Mouse (Mus musculus): Measurements from ENCODE around the gene Tomm7. TPM values are rescaled to one million over a fixed set of nuclear protein-coding genes. Genes with fewer than 3 reads are reported as not detected.
A peak's percentile ranks its signal among the peaks of the same experiment; 100 is the strongest.
"Not testable (repeated sequence)": the region's sequence is repeated elsewhere in the genome, so short reads cannot be mapped to it uniquely, and the experiment has no call there.

The Tomm7 gene
- polyA plus RNA-seq (2014; fragmentation: Nextera tagmentation; extraction: Ambion mirVana) = 108 and 112 TPM in 2 replicates

DNA sequence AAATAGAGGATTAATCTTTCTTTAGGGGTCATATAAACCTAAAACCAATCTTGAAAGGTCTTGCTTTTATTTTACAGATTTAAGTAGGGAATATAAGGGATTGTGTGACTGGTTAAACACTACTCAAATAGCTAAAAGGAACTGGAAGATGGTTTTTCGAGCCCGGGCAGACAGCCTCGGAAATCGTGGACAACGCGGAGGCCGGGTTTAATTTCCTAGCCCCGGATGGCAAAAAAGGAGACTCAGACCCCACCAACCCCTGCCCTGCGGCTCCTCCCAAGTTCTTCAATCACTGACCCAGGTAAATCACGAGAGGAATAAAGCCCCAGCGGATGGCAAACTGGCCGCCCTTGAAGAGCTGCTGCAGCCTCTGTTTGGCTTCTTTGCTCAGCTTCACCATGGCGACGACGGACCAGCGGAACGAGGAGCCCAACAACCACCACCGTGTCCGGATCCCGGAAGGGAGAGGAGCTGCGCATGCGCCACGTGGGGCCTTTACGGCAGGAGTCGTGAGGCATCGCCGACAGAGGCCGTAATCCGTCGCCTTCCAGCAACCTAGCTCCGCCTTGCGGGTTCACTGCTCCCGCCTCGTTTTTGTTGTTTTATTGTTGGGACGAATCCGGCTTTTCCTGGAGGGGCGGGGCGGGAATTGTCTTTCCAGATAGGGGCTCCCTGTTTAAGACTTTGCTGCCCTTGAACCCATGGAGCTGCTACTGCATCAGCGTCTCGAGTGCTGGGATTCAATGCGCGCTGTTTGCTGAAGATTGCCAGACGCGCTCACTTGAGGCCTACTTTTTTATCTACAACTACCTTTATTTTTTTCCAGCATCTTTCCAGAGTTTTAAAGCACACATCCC lies at the start of gene Tomm7:
Gene Tomm7, minus strand, starts transcription at position 488 of the 857 bp plus-strand sequence.
- DNase-seq (peak; percentile 99), ATAC-seq (ENCODE audit: insufficient read depth) (peak; percentile 96)
- peaks cover 7% of the 10 kb centered on the region; the same call in 1 of the 2 replicates for H3K4me1 ChIP-seq (ENCODE audit: insufficient read depth)
- H3K27me3 ChIP-seq (ENCODE audit: insufficient read depth, low read length) = no peaks in the 10 kb centered on the region
- peaks cover 5% of the 10 kb centered on the region for H3K36me3 ChIP-seq (ENCODE audit: insufficient read depth)
- peak within 1 kb of the TSS; percentile 75 for H3K9ac ChIP-seq
- H3K4me2 ChIP-seq = peak within 1 kb of the TSS; percentile 80
- peak within 1 kb of the TSS; percentile 82 for H3K27ac ChIP-seq (ENCODE audit: low read depth)
- no peaks in the 10 kb centered on the region for H3K9me3 ChIP-seq (ENCODE audit: low read depth, low read length)
- under 1% methylated on average over 44 of the region's 44 CpGs for WGBS
- TF ChIP-seq CTCF (IDR thresholded peaks at IDR 0.05; ENCODE audit: low read depth) = peak; percentile 26; the same call in 1 of the 2 replicates
- H3K4me3 ChIP-seq (ENCODE audit: low read depth, low read length) = peak within 1 kb of the TSS; percentile 66

DNA sequence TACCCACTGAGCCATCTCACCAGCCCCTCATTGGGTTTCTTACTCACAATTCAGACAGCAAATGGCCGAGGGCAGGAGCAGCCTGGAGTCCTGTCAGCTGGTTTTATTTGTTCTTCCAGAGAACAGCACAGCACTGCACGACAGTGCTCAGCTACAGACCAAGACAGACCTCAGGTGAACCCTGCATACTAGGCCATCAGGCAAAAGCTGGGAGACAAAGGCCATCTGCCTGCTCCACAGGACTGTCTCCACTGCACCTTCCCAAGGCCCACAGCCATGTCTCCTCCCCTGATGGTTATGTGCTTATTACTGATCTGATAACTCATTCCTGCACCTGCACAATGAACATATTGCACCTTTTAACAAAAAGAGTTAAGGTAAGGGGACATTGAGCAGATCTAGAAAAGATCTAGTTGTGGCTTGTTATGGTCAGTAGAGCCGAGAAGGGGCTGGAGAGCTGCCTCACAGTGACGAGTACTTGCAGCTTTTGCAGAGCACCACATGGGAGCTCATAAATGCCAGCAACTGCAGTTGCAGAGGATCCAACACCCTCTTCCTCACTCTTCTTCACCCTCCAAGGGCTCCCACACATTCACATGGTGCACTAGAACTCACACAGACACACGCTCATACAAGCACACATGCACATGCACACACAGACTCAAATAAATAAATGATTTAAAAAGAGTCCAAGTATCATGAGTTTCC lies 49.3 kb upstream of the Tomm7 start:
- no peak overlapping the region for H3K4me3 ChIP-seq (ENCODE audit: low read depth, low read length)

DNA sequence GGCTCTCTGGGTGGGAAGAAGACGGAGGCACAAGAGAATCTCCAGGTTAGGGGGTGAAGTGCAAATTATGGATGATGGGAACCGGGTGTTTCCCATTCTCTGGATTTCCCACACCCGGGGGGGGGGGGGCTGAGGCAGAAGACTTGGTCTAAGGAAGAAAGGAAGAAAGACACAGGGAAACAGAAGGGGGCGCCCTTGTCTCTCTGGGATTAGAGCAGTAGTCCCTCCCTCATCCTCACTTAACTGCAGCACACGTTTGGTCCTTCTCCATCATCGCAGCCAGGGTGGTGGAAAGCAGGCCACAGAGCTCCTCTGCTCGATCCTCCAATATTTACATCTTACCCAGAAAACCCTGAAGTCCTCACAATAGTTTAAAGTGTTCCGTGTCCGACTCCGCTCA lies 46.8 kb upstream of the Tomm7 start:
- no peaks in the 10 kb centered on the region for H3K4me1 ChIP-seq (ENCODE audit: insufficient read depth)
- no peak overlapping the region for H3K27ac ChIP-seq (ENCODE audit: low read depth)
- H3K4me2 ChIP-seq = no peak overlapping the region
- TF ChIP-seq CTCF (IDR thresholded peaks at IDR 0.05; ENCODE audit: low read depth) = peak; percentile 57
- no peaks in the 10 kb centered on the region for H3K9me3 ChIP-seq (ENCODE audit: low read depth, low read length)
- DNase-seq (peak; percentile 76), ATAC-seq (ENCODE audit: insufficient read depth) (no peak)
- no peaks in the 10 kb centered on the region for H3K27me3 ChIP-seq (ENCODE audit: insufficient read depth, low read length)
- H3K4me3 ChIP-seq (ENCODE audit: low read depth, low read length) = no peak overlapping the region
- no peaks in the 10 kb centered on the region for H3K36me3 ChIP-seq (ENCODE audit: insufficient read depth)
- no peak overlapping the region for H3K9ac ChIP-seq
- WGBS = 41% methylated on average over 10 of the region's 10 CpGs

More for the DNA sequence above, 49.3 kb upstream of the Tomm7 start:
- no peaks in the 10 kb centered on the region for H3K27me3 ChIP-seq (ENCODE audit: insufficient read depth, low read length)
- no peak for DNase-seq
- TF ChIP-seq CTCF (IDR thresholded peaks at IDR 0.05; ENCODE audit: low read depth) = no peak
- no peaks in the 10 kb centered on the region for H3K4me1 ChIP-seq (ENCODE audit: insufficient read depth)
- H3K4me2 ChIP-seq = no peak overlapping the region
- no peaks in the 10 kb centered on the region for H3K36me3 ChIP-seq (ENCODE audit: insufficient read depth)
- no peak overlapping the region for H3K9ac ChIP-seq
- H3K27ac ChIP-seq (ENCODE audit: low read depth) = no peak overlapping the region
- WGBS = 73% methylated on average over 5 of the region's 5 CpGs
- no peak for ATAC-seq (ENCODE audit: insufficient read depth)
- no peaks in the 10 kb centered on the region for H3K9me3 ChIP-seq (ENCODE audit: low read depth, low read length)

DNA sequence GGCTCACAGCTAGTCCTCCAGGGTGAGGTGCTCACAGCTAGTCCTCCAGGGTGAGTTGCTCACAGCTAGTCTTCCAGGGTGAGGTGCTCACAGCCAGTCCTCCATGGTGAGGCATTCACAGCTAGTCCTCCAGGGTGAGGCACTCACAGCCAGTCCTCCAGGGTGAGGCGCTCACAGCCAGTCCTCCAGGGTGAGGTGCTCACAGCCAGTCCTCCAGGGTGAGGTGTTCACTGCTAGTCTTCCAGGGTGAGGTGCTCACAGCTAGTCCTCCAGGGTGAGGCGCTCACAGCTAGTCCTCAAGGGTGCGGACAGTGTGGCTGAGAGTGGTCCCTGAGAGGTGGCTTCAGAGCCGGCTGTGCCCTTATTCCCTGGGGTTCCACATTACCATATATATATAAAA lies 45.5 kb upstream of the Tomm7 start:
- ATAC-seq (ENCODE audit: insufficient read depth) (no peak), DNase-seq (no peak)
- no peak overlapping the region for H3K4me2 ChIP-seq
- H3K27me3 ChIP-seq (ENCODE audit: insufficient read depth, low read length) = no peaks in the 10 kb centered on the region
- no peaks in the 10 kb centered on the region for H3K4me1 ChIP-seq (ENCODE audit: insufficient read depth)
- 67% methylated on average over 4 of the region's 4 CpGs for WGBS
- no peak overlapping the region for H3K4me3 ChIP-seq (ENCODE audit: low read depth, low read length)
- no peaks in the 10 kb centered on the region for H3K36me3 ChIP-seq (ENCODE audit: insufficient read depth)
- no peaks in the 10 kb centered on the region for H3K9me3 ChIP-seq (ENCODE audit: low read depth, low read length)
- no peak overlapping the region for H3K27ac ChIP-seq (ENCODE audit: low read depth)
- H3K9ac ChIP-seq = no peak overlapping the region
- peak; percentile 18; the same call in 1 of the 2 replicates for TF ChIP-seq CTCF (IDR thresholded peaks at IDR 0.05; ENCODE audit: low read depth)

DNA sequence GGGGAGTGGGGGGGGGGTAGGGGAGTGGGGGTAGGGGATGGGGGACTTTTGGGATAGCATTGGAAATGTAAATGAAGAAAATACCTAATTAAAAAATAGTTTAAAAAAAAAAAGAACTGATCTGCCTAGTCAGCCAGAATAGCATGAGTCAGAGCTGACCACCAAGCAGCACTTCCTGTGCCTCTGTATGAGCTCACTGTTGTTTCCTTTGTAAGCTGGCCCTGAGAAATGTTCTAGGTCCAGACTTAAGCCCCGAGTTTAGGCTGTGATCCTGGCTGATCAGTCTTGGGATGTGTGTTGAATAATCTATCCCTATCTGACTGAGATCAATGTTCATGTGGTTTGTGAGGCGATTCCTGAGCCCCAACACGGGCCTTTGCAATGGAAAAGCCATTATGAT lies 43.1 kb upstream of the Tomm7 start:
- no peak for DNase-seq

DNA sequence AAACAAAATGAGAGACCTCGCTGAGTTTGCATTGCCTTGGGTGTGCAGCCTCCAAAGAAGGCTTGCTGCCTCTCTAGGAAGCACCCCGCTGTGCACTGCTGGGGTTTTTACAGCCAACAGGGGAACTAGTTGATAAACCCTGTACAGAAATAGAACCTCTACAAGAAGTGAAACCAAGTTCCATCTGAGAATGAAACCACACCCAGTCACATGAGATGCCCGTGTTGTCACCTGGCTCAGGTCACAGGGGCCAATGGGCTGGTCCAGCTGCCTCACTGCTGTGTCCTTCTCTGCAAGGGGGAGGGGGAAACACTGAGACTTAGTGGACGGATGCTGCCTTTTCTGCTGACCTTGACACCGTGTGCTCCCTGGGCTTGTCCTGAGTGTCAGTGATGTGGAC lies 30.5 kb upstream of the Tomm7 start:
- no peak overlapping the region for H3K4me3 ChIP-seq (ENCODE audit: low read depth, low read length)
- no peaks in the 10 kb centered on the region for H3K27me3 ChIP-seq (ENCODE audit: insufficient read depth, low read length)
- H3K36me3 ChIP-seq (ENCODE audit: insufficient read depth) = no peaks in the 10 kb centered on the region
- WGBS = 46% methylated on average over 5 of the region's 5 CpGs
- H3K27ac ChIP-seq (ENCODE audit: low read depth) = no peak overlapping the region
- DNase-seq = no peak
- H3K4me2 ChIP-seq = no peak overlapping the region
- H3K4me1 ChIP-seq (ENCODE audit: insufficient read depth) = no peaks in the 10 kb centered on the region
- ATAC-seq (ENCODE audit: insufficient read depth) = no peak
- H3K9ac ChIP-seq = no peak overlapping the region
- no peak for TF ChIP-seq CTCF (IDR thresholded peaks at IDR 0.05; ENCODE audit: low read depth)
- no peaks in the 10 kb centered on the region for H3K9me3 ChIP-seq (ENCODE audit: low read depth, low read length)

More for the DNA sequence above, 43.1 kb upstream of the Tomm7 start:
- Histone ChIP-seq H3K9me3 (ENCODE audit: low read depth, low read length) (no peaks in the 10 kb centered on the region), H3K4me2 (no peak overlapping the region), H3K27ac (ENCODE audit: low read depth) (no peak overlapping the region), H3K36me3 (ENCODE audit: insufficient read depth) (no peaks in the 10 kb centered on the region), H3K4me1 (ENCODE audit: insufficient read depth) (no peaks in the 10 kb centered on the region), H3K9ac (no peak overlapping the region), H3K27me3 (ENCODE audit: insufficient read depth, low read length) (no peaks in the 10 kb centered on the region), H3K4me3 (ENCODE audit: low read depth, low read length) (no peak overlapping the region)
- WGBS = 56% methylated on average over 3 of the region's 3 CpGs
- no peak for TF ChIP-seq CTCF (IDR thresholded peaks at IDR 0.05; ENCODE audit: low read depth)
- no peak for ATAC-seq (ENCODE audit: insufficient read depth)

DNA sequence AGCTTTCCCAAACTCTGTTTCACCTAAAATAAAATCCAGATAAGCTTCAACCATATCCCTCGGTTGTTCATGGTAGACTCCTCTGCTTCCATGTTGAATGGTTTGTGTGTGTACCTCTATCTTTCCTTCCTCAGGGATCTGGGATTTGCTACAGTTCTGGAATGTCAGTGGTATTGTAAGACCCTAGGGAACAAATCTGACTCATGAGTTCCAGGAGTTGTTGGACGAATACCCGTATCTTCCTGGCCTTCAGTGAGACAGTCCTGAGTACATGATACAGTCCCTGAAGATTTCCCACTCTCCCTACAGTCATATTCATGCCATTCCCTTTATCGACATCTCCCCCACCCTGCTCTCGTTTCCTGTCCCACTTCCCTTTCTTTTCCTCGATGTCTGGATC lies 28.6 kb upstream of the Tomm7 start:
- H3K4me2 ChIP-seq = no peak overlapping the region

DNA sequence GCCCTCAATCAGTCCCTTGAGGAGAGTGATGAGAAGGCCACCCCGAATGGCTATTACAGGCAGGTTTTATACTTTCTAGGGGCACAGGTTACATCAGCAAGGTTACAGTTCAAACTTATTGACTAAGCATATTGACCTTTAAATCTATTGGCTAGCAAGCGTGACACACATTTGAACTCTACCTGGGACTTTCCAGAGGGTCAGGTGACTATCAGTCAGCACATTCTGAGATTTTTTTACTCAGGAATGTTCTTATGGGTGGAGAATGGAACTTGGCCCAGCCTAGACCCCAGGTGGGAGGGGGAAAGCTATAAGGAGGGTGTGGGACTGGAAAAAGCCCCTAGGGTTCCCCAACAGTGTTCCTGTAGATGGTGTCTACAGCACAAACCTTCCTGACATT lies 27.4 kb upstream of the Tomm7 start:
- not testable (repeated sequence) for H3K4me3 ChIP-seq (ENCODE audit: low read depth, low read length); H3K9me3 ChIP-seq (ENCODE audit: low read depth, low read length); H3K4me2 ChIP-seq; H3K9ac ChIP-seq; H3K36me3 ChIP-seq (ENCODE audit: insufficient read depth); H3K27me3 ChIP-seq (ENCODE audit: insufficient read depth, low read length); DNase-seq; H3K27ac ChIP-seq (ENCODE audit: low read depth); H3K4me1 ChIP-seq (ENCODE audit: insufficient read depth); ATAC-seq (ENCODE audit: insufficient read depth)
- WGBS = 79% methylated on average over 2 of the region's 2 CpGs

More for the DNA sequence above, 28.6 kb upstream of the Tomm7 start:
- H3K36me3 ChIP-seq (ENCODE audit: insufficient read depth) = no peaks in the 10 kb centered on the region
- no peaks in the 10 kb centered on the region for H3K4me1 ChIP-seq (ENCODE audit: insufficient read depth)
- H3K27ac ChIP-seq (ENCODE audit: low read depth) = no peak overlapping the region
- WGBS = 72% methylated on average over 6 of the region's 6 CpGs
- H3K9me3 ChIP-seq (ENCODE audit: low read depth, low read length) = no peaks in the 10 kb centered on the region
- TF ChIP-seq CTCF (IDR thresholded peaks at IDR 0.05; ENCODE audit: low read depth) = no peak
- no peak for DNase-seq
- no peak for ATAC-seq (ENCODE audit: insufficient read depth)
- no peak overlapping the region for H3K4me3 ChIP-seq (ENCODE audit: low read depth, low read length)
- no peak overlapping the region for H3K9ac ChIP-seq
- no peaks in the 10 kb centered on the region for H3K27me3 ChIP-seq (ENCODE audit: insufficient read depth, low read length)
